Mouse (Mus musculus) megakaryocyte, embryonic 14.5 days (primary cell): ENCODE measurements at regions not wholly inside any gene's neighbourhood (a gene's known extent, or its start where the extent isn't known, plus 50 kb on each side); places are given as distances from the start of the nearest gene placed in this dataset.

ENCODE experiments used
- FLI1 ChIP-seq: IDR thresholded peaks from 2 replicates; pipeline ENCODE4 v1.6.1; 2012; ENCODE audit warnings: low read length, inconsistent platforms, mixed read lengths
- GATA1 ChIP-seq: IDR thresholded peaks from 3 replicates; pipeline ENCODE4 v1.6.1; 2012; ENCODE audit warnings: mixed read lengths, low read length, inconsistent platforms, borderline replicate concordance

DNA sequence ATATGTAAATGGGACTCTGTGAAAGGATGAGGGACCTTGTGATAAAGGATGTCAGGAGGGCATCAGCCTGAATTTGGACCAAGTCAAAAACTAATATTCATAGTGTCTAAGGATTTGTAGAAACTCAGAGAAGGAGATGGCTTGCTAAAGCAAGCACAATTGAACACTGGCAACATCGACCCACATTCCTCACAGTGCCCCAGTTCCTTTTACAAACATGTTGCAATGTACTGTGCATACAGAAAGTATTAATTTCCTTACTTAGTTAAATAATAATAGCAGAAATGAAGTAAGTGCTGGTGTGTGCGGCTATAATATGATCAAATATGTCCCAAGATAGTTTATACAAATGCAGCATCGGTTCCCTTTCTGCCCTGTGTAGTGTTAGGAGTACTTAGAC, 841.3 kb upstream of the Lrrc6 start:
- TF ChIP-seq GATA1, result no peak
- no peak for TF ChIP-seq FLI1
